Mouse (Mus musculus): ENCODE data around the gene Trim16.

Trim16 gene

DNA sequence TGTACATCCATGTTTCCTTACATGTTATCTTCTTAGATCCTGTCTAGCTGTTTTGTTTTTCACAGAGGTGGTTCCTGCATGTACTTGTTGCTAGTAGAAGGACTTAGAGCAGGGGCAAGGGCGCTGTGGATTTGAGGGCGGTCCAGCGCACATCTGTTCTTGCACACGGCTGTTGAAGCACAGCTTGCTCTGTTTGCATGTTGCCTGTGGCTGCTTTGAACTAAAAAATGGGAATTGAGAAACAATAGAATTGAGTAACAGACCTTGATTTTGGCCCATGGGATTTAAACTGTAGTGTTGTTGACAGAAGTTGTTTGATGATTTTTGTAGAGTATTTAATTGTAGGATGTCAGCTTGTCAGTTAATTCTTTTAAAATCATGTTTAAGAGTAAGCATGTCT, 70.8 kb downstream of the Trim16 start:
- intact Hi-C loops (cut with DNase I): no loop called here

DNA sequence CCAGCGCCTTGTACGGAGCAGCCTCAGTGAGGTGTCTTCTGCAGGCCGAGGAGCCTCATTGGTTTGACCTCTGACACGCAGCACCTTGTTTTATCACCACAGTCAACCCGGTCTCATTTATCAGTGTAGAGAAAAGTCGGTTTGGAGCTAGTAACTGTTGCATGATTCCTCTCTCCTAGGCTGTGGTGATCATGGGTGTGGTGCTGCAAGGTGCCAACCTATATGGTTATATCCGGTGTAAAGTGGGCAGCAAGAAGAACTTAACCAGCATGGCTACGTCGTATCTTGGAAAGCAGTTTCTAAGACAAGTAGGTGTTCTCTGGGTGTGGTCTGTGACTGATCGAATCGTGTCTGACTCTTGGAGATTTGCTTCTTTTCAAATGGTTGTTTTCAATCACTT, 71.7 kb downstream of the Trim16 start:
- intact Hi-C loops (cut with DNase I): no loop called here

Measured in adrenal gland (tissue).